Mouse (Mus musculus) layer of hippocampus, adult 9-10 months (tissue): Measurements from ENCODE around the gene Siglecf.
"Not testable (repeated sequence)": the region's sequence is repeated elsewhere in the genome, so short reads cannot be mapped to it uniquely, and the experiment has no call there.

Source experiments
- DNase-seq: peaks from one replicate; pipeline ENCODE4 v3.0.0; 2022; ENCODE audit warnings: low spot score

Siglecf gene

GRCm38 (mm10) chr7:43351154-43351553 is at the start of gene Siglecf:
Siglecf (plus strand) TSS chr7:43351341.
- no peak for DNase-seq

GRCm38 (mm10) chr7:43305235-43305634 is 45.9 kb upstream of the Siglecf start:
- no peak for DNase-seq

GRCm38 (mm10) chr7:43309069-43309468 is 42.1 kb upstream of the Siglecf start:
- no peak for DNase-seq

DNA sequence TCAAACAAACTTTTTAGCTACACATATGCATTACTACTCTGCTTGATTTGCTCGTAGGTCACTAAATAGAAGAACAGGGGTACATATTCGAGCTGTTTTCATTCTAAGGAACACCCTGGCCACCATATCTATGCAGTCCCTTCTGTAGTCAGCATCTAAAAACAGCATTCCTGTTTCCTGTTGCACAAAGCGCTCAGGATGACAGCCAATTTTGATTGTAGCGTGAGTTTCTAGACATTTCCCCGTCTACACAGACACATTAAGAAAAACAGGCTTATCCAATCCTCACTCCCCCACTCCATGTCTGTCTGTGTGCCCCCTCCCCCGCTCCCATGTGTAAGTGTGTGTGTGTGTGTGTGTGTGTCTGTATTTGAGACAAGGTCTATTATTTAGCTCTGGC is 39.5 kb upstream of the Siglecf start:
- DNase-seq, result no peak

DNA sequence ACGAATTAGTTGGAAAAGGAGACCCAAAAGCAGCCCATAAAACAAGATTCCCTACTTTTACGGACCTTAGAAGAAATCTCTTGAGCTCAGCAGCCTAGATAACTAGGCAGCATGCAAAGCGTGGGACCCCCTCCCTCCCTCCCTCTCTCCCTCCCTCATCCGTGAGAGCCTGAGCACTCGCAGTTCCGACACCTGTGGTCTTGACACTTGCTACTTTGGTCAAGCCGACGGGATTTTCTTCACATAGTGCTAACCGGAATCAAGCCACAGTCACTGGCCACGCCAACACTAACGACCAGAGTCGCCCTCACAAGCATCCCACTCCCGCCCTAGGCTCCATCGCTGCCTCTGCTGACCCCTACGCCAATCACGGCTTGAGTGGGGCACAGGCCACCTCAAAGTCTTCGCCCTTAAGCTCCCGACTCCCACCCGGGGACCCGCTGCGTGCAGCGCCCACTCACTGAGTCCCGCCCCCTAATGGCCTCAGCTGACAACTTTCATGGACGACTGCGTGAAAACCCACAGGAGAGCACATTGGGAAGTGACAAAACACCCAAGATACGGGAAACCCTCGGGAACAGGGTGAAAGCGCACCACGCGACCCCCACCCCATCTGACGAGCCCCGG is 38.6 kb upstream of the Siglecf start:
- no peak for DNase-seq

- peak; percentile 91 for DNase-seq
Measured at GRCm38 (mm10) chr7:43313013-43313428, 38.1 kb upstream of the Siglecf start, which contains the start of gene Zfp715. Zfp715 (minus strand) TSS chr7:43313294.

DNA sequence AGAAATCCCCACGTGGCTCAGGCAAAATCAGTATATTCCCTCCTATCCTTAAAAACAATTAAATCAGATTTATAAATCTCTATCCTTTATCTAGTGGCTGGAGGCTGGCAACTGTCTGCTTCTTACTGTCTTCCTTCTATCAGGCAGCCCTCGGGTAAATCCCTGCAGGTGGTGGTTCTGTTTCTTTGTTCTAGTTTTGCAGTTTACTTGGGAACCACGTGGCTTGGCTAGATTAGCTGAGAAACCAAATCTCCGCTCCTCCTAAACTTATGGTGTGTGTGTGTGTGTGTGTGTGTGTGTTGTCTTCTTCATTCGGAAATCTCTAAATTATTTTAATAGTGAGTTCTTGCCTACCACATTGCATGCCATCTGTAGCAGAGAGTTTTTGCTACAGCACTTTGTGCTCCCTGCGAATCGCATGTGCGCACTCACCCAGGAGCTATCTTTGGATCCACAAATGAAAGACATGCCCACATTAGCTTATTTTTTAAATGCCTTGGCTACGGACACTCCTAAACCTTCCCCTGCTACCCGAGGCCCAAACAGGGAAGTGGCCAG is 24.8 kb upstream of the Siglecf start:
- DNase-seq, result no peak

GRCm38 (mm10) chr7:43328101-43328500 is 23.0 kb upstream of the Siglecf start:
- no peak for DNase-seq

DNA sequence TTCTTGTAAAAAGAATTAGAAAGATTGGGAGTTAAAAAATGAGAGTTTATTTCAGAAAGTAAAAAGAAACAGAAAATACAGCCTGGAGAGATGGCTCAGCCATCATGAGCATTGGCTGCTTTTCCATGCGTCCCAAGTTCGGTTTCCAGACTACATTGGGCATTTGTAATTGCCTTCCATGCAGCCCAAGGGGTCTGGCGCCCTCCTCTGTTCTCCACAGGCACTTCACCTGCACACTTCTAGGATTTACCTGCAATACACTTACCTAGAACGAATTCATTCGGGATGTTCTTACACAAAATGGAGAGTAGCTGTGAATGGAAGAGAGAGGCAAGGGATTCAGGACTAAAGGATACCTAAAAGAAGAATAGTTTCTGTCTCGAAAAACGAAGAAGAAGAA is 17.9 kb upstream of the Siglecf start:
- DNase-seq, result no peak

DNA sequence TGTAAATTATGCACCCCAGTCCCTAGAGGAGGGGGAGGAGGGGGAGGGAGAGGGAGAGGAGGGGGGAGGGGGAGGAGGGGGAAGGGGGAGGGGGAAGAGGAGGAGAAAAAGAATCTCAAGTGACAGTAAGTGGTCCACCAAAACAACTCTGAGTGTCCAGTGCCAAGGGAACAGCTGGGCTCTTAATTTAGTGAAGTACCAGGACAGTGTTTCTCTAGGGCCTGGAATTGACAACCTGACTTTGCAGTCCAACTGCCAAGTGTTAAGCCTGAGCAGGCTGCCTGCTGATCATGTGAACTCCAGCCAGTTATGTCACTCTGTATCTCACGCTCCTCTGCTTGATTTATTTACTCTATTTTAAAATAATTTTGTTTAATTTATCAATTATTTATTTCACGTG is 17.2 kb upstream of the Siglecf start:
- DNase-seq, result no peak

- DNase-seq, result no peak
Measured at GRCm38 (mm10) chr7:43340771-43341170, 10.4 kb upstream of the Siglecf start.

- DNase-seq, result no peak
Measured at GRCm38 (mm10) chr7:43343191-43343590, 8.0 kb upstream of the Siglecf start.

DNA sequence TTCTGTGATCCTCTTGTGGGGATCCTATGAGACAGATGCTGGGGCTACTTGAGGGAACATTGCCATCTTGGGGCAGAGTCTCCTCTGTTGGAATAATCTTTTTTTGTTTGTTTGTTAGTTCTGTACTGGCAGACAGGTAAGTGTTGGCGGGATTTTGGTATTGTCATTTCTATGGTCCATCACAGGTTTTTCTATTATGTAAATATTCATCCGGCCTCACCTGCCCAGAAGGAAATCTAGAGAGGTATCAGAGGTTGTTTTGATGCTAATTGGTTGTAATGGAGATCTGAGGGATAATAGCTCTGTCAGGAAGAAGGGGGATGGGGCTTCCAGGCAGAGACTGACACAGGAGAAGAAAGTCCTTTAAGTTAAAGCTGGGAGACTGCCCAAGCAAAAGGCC is 7.1 kb upstream of the Siglecf start:
- DNase-seq, result no peak

- no peak for DNase-seq
Measured at GRCm38 (mm10) chr7:43344491-43344890, 6.7 kb upstream of the Siglecf start.

- no peak for DNase-seq
Measured at GRCm38 (mm10) chr7:43346148-43346547, 5.0 kb upstream of the Siglecf start.

DNA sequence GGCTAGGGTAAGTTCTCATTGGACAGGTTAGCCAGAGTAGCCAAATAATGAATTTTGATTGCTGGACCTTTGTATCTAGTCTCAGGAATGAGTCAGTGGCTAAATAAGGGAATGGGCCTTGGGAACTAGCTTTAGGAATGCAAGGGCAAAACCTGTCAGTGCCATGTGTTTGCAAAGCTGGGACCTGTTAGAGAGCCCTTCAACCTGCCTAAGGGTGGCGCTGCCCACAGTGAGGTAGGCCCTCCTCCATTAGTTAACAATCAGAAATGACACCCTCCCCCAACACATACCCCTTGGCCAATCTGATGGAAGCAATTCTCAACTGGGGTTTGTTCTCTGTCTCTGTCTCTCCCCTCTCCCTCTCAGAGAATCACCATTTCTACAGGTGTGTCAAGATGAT is 4.6 kb upstream of the Siglecf start:
- DNase-seq, result no peak

DNA sequence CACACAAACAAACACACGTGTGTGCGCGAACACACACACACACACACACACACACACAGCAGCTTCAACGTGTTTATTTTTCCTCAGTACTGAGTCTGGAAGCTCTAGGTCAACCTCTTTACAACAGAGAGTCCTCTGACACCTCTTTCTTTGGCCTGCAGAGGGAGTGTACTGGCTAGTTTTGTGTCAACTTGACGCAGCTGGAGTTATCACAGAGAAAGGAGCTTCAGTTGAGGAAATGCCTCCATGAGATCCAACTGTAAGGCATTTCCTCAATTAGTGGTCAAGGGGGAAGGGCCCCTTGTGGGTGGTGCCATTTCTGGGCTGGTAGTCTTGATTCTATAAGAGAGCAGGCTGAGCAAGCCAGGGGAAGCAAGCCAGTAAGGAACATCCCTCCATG is 1.5 kb upstream of the Siglecf start:
- not testable (repeated sequence) for DNase-seq

GRCm38 (mm10) chr7:43353118-43353517 is 2.0 kb downstream of the Siglecf start:
- DNase-seq, result no peak

GRCm38 (mm10) chr7:43353758-43354157 is 2.6 kb downstream of the Siglecf start:
- no peak for DNase-seq

DNA sequence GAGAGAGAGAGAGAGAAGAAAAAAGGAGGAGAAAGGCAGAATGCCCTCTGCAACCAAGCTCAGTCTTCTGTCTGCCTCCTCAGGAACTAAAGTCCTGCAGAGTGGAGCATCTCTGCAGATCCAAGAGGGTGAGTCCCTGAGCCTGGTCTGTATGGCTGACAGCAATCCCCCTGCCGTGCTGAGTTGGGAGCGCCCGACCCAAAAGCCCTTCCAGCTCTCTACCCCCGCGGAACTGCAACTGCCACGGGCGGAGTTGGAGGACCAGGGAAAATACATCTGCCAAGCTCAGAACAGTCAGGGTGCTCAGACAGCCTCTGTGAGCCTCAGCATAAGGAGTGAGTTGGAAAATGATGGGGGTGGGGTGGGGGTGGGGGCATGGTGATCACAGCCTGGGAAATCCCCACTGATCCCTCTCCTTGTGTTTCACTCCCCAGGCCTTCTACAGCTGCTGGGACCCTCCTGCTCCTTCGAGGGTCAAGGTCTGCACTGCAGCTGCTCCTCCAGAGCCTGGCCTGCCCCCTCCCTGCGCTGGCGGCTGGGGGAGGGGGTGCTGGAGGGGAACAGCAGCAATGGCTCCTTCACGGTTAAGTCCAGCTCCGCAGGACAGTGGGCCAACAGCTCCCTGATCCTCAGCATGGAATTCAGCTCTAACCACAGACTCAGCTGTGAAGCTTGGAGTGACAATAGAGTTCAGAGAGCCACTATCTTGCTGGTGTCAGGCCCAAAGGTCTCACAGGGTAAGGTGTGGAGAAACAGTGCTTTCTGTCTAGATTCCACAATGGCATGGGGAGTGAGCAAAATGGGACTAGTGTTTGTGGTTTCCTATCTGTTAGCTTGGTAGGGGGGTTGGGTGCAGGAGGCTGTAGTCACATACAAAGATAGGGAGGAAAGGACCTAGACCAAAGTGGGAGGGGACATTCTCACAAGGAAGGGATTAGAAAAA is 4.0 kb downstream of the Siglecf start:
- no peak for DNase-seq

DNA sequence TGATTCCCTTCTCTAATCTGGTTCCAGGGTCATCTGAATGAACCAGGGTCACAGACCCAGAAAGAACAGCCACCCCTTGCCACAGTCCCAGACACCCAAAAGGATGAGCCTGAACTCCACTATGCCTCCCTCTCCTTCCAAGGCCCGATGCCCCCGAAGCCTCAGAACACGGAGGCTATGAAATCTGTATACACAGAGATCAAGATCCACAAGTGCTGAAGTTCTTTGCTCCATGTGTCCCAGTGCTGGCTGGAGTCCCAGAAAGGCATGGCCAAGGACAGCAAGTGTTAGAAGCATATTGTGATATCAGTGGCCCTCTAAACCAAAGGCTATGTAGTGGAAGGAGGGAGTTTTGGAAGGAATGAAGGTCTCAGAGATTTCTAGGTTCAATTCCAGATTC is 7.4 kb downstream of the Siglecf start:
- DNase-seq, result no peak

GRCm38 (mm10) chr7:43361442-43361841 is 10.3 kb downstream of the Siglecf start:
- DNase-seq, result no peak

GRCm38 (mm10) chr7:43362021-43362420 is 10.9 kb downstream of the Siglecf start:
- no peak for DNase-seq
